Mouse (Mus musculus): ENCODE measurements around the gene Tprn.
A peak's percentile ranks its signal among the peaks of the same experiment; 100 is the strongest.
"Not testable (repeated sequence)": the region's sequence is repeated elsewhere in the genome, so short reads cannot be mapped to it uniquely, and the experiment has no call there.

Tprn gene

DNA sequence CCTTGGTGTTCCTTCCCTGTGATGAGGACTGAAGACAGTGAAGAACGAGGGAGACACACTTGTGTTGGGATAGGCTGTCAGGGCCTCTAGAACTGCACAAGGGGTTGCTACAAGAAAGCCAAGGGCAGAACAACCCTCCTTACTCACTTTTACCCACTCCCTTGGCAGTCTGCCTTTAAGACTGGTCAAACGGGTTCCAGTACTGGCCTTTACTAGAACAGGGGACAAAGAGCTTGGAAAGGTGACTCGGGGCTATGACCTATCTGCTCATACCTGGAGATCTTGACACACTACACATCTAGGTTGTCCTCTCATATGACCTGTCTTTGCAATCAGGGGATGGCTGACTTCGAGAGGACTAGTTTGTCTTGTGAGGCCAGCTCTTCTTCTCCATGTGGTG, 24.9 kb upstream of the Tprn start:
- DNase-seq: no peak

DNA sequence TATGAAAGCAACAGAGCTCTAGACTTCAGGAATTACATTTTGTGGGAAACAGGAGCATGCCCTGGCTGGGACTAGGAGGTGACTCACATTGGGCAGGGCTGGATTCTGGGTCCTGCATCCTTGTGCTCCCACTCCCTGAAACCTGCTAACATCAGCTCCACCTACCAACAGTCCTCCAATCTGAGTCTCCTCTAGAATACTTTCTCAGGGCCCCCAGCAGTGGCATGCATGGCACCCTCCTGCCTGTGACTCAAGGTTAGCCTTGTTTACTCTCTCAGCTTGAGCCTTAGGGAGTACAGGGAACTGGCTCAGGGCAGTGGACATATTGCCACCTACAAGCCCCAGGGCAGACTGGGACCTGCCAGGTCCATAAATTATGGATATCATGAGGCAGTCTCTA, 24.3 kb upstream of the Tprn start:
- DNase-seq: no peak

DNA sequence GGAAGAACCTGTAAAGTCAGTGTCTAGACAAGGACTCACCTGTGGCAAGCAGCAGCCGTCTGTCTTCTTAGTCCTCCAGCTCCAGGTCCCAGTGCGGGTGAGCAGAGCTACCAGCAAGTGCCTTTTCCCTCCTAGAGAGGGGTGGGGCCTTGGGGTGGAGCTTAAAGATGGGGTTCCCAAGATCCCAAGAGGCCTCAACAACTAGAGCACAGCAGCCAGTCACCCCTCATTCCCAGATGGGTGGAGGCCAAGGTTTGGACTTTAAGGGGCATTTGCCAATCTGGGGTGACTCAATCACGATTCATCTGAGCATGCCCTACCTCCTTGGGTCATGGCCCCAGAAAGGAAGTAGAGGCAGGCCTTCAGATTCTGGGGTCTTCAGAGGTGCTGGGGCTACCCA, 22.7 kb upstream of the Tprn start:
- DNase-seq: no peak

DNA sequence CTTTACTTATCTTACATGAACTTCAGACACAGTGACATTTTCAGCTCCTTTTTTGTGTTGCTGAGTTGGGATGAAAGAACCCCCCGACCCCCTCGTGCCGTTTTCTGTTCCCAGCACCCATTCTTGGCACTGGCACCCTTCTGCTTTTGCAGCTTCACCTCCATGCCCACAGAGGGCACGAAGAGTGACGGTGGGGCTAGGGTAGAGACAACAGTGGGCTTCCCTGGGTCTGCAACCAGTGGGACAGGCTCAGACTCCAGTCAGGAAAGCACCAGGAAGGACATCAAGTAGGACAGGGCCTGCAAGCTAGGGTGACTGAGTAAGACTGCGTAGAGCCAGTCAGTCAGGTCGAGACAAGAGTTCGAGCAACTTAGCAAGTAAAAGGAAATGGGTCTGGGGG, 22.1 kb upstream of the Tprn start:
- no peak for DNase-seq

GRCm38 (mm10) chr2:25240723-25241437, 21.5 kb upstream of the Tprn start:
- DNase-seq: peak in 1 of 2 experiments; percentile 52

DNA sequence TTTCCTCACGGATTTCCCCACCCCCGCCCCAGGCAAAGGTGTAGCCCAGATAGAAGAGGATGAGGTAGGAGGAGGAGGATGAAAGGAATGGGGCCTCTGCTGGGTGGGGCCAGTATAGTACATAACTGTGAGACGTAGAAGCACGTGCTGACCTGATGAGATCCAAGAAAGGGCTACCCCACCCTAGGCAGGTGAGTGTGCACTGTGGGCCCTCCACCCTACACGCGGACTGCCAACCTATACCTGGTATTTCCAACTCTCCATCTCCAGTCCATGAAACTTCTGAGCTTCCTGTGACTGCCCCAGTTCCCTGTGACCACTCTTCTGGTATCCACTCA, 21.0 kb upstream of the Tprn start:
- DNase-seq: no peak

GRCm38 (mm10) chr2:25242101-25242506, 20.3 kb upstream of the Tprn start, which contains the start of the genes Rnf208 and Cysrt1:
Rnf208 (plus strand) TSS chr2:25242255.
Cysrt1 (minus strand) TSS chr2:25242452.
- DNase-seq: no peak

DNA sequence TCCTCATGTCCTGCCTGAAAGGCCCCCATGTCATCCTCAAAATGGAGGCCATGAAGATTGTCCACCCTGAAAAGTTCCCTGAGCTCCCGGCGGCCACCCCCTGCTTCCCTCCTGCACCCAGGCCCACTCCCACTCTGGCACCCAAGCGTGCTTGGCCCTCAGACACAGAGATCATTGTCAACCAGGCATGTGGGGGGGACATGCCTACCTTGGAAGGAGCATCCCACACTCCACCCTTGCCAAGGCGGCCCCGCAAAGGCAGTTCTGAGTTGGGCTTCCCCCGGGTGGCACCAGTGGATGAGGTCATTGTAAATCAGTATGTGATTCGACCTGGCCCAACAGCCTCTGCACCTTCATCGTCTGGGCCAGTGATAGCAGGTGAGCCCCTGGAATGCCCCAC, 19.1 kb upstream of the Tprn start:
- no peak for DNase-seq

GRCm38 (mm10) chr2:25244144-25244543, 18.3 kb upstream of the Tprn start:
- DNase-seq: no peak

- no peak for DNase-seq
These were observed 16.0 kb upstream of the Tprn start, which contains the start of gene AL732309.1 for GRCm38 (mm10) chr2:25246183-25247072. AL732309.1 (minus strand) TSS chr2:25246863.

- DNase-seq: peak in 1 of 2 experiments; percentile 28
These were observed 10.1 kb upstream of the Tprn start for GRCm38 (mm10) chr2:25252331-25252730.

DNA sequence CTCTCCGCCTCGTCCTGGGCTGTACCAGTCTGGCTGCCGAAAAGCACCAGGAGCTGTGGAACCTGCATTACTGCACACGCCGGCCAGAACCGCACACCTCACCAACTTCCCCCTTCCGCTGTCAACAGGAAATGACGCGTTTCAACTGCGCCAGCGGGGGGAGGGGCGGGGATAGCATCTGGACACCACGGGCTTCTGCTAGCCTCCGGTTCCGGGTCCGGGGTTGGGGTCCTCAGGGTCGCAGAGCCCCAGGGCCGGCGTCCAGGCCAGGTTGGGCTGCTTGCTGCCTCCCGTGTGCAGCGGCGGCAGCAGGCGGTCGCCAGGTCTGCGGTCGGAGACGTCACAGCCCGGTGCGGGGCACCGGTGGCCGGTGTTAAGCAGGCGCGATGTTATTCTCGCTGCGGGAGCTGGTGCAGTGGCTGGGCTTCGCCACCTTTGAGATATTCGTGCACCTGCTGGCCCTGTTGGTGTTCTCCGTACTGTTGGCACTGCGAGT, 7.1 kb upstream of the Tprn start, which contains the start of gene Tmem203:
Gene Tmem203 (plus strand): TSS at position 156 of the 496 bp plus-strand sequence.
- peak; percentile 72 to 84 for DNase-seq

- peak in 1 of 2 experiments; percentile 59 for DNase-seq
These were observed 5.8 kb upstream of the Tprn start for GRCm38 (mm10) chr2:25256443-25257109.

- DNase-seq: not testable (repeated sequence)
These were observed 5.2 kb upstream of the Tprn start for GRCm38 (mm10) chr2:25257250-25257649.

GRCm38 (mm10) chr2:25258887-25259286, 3.5 kb upstream of the Tprn start:
- DNase-seq: no peak

GRCm38 (mm10) chr2:25261870-25262269, 548 bp upstream of the Tprn start:
- no peak for DNase-seq

DNA sequence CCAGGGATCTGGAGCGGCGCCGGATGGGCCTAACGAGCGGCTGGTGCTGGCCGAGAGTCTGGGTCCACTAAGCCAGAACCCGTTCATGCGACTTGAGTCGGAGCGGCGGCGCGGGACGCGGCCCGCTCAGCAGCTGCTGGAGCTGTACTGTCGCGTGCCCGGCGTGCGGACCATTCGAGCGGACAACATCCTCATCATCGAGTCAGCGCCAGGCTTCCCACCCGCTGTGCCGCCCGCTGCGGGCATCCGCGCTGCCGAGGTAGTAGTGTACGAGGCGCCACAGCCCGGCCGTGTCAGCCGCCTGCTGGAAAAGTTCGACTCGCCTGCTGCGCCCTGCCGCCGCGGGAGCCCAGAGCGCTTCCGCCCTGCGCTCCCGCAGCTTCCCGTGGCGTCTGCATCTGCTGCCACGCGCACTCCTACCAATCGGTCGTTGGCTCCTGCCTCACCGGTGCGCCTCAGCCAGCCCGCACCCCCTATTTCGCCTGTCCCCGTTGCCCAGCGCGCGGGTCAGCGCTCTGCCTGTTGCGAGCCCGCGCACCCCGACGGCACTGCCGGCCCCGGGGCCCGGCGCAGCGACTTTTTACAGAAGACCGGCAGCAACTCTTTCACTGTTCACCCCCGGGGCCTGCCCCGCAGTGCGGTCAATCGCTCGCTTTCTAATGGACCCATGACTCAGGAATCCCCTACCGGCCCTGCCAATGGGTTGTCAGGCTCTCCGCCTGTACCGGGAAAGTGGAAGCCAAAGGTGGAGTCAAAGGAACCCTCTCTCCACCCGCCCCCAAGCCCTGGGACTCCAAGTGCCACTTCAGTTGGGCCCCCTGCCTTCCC, 591 bp downstream of the Tprn start:
- peak; percentile 43 to 56 for DNase-seq

DNA sequence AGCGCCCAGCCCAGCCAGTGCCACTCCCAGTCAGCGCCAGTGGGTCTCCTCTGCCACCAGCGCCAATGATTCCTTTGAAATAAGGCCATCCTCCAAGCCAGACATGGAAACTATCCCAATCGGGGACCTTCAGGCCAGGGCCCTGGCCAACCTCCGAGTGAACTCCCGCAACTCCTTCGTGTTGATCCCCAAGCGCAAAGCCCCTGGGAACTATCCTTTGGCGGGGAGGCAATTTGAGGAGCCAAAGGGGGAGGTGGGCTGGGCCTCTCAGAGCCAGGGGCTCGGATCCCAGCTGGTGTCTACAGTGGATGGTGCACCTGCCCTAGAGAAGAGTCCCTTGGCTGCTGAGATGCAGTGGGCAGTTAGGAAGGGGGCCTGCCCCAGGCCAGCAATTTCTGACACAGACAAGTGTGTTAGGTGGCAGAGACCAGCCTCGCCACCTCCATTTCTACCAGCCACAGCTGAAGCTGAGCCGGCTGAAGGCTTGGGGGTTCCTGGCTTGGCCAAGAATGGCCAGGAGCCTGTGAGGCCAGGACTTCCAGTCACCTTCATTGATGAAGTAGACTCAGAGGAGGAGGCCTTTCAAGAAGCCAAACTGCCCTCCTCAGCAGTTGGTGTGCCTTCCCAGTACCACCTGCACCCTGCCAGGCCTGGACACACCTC, 1.3 kb downstream of the Tprn start:
- DNase-seq: no peak

- no peak for DNase-seq
These were observed 1.9 kb downstream of the Tprn start for GRCm38 (mm10) chr2:25264286-25264660.

- DNase-seq: no peak
These were observed 2.4 kb downstream of the Tprn start for GRCm38 (mm10) chr2:25264851-25265250.

DNA sequence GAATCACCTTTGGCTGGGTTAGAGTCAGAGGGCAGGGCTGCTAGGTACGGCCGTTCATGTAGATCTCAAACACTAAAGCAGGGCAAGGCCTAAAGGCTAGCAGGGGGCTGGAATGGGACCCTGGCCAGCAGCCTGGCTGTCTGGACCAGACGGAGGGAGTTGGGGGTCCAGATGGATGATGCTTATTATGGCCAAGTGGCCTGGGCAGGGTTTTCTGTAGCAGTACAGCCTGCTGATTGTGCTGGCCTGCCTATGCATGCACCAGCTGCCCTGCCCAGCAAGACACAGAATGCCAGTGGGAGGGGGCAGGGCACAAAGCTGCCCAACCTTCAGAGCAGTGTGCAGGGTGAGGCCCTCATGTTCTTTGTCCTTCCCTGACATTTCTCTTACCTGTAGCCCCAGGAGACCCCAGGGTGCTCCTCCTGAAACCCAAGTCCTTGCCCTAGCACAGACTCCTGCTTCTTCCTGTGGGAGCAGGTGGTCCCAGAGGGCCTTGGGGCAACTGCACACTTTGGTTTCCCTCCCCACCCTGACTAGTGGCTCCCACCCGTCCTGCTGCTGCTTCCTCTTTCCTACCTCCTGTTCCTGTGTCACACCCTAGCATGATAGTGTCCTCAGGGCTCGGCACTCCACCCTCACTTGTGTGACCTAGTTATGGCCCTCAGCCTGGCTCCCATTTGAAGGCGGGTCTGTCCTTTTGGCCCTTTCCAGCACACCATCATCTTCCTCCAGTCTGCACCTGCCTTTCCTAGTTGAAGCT, 3.7 kb downstream of the Tprn start:
- DNase-seq: no peak
